Mouse (Mus musculus): ENCODE data around the gene Serhl. TPM values are rescaled to one million over a fixed set of nuclear protein-coding genes. Genes with fewer than 3 reads are reported as not detected.
A peak's percentile ranks its signal among the peaks of the same experiment; 100 is the strongest.

Gene Serhl
- polyA plus RNA-seq, 1 experiment, result 37.5 TPM

DNA sequence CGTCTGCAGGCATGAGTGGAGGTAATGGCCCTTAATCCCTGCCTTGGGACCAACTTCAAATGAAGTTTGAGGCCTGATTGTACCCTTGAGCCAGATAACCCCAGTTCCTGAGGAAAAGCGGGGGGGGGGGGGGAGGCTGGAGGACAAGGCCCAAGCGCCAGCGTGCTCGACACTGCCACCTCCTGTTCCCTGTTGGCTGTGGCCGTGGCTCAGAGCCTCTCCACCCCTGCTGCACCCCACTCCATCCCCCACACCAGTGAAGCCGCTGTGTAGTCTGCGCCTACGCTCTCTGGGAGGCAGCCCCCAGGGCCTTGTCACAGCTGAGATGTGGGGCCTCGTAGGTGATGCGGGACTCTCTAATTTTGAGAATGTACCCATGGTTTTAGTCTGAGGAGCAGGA, 23.6 kb downstream of the Serhl start:
- TF ChIP-seq CTCF (IDR thresholded peaks at IDR 0.05; ENCODE audit: control insufficient read depth, insufficient read depth, insufficient replicate concordance, low read depth, low read length) (peak; percentile 57; the same call in 1 of the 2 replicates), POLR2A (IDR thresholded peaks at IDR 0.05; ENCODE audit: control insufficient read depth, low read depth, low read length) (no peak)
- H3K4me1 ChIP-seq (ENCODE audit: control insufficient read depth, insufficient read depth, low read length), result no peaks in the 10 kb centered on the region; the same call in 1 of the 2 replicates
- no peaks in the 10 kb centered on the region for H3K36me3 ChIP-seq (ENCODE audit: control insufficient read depth, insufficient read depth, low read length)
- no peaks in the 10 kb centered on the region for H3K27me3 ChIP-seq (ENCODE audit: control insufficient read depth, insufficient read depth, low read length)
- H3K4me3 ChIP-seq (ENCODE audit: control insufficient read depth, low read depth, low read length), result no peak overlapping the region
- no peak overlapping the region for H3K27ac ChIP-seq (ENCODE audit: control insufficient read depth, insufficient read depth, low read depth, low read length)

DNA sequence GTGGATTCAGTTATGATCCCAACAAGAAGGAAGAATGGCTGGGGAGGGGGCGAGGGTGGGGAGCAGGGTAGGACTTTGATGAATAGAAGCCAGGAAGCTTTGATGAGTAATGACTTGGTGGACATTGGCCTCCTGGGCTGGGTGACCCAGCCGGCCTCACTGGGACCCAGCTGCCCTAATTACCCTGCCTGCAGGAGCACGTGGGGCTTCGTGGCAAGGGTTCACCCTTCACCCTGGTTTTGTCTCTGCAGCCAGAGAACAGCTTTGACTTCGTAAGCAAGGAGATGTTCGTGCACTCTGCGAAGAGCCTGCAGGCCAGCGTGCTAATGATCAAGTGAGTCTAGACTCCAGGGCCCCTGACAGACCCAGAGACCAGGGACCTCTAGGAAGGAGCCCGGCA, 24.8 kb downstream of the Serhl start:
- Histone ChIP-seq H3K4me3 (ENCODE audit: control insufficient read depth, low read depth, low read length) (no peak overlapping the region), H3K4me1 (ENCODE audit: control insufficient read depth, insufficient read depth, low read length) (no peaks in the 10 kb centered on the region; the same call in 1 of the 2 replicates), H3K36me3 (ENCODE audit: control insufficient read depth, insufficient read depth, low read length) (no peaks in the 10 kb centered on the region), H3K27ac (ENCODE audit: control insufficient read depth, insufficient read depth, low read depth, low read length) (no peak overlapping the region), H3K27me3 (ENCODE audit: control insufficient read depth, insufficient read depth, low read length) (no peaks in the 10 kb centered on the region)
- TF ChIP-seq POLR2A (IDR thresholded peaks at IDR 0.05; ENCODE audit: control insufficient read depth, low read depth, low read length) (no peak), CTCF (IDR thresholded peaks at IDR 0.05; ENCODE audit: control insufficient read depth, insufficient read depth, insufficient replicate concordance, low read depth, low read length) (no peak)

DNA sequence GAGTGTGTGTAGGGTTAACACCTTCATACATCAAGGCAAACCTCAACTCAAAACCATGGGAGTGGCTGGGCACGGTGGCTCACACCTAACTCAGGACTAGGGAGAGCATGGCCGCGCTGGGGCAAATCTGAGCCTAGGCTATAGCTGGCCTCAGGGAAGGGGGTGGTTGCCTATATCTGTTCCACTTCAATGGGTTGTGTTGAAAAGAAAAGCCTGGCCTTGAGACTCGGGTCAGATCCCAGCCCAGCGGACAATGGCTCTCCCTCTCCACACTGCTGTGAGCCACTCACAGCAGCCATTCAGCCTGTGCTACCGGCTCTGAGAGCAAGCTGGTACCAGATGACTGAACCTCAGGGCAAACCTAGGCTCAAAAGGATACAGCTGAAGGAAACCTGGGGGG, 25.8 kb downstream of the Serhl start:
- no peak overlapping the region for H3K4me3 ChIP-seq (ENCODE audit: control insufficient read depth, low read depth, low read length)
- TF ChIP-seq CTCF (IDR thresholded peaks at IDR 0.05; ENCODE audit: control insufficient read depth, insufficient read depth, insufficient replicate concordance, low read depth, low read length) (no peak), POLR2A (IDR thresholded peaks at IDR 0.05; ENCODE audit: control insufficient read depth, low read depth, low read length) (no peak)
- H3K27ac ChIP-seq (ENCODE audit: control insufficient read depth, insufficient read depth, low read depth, low read length), result no peak overlapping the region
- no peaks in the 10 kb centered on the region for H3K27me3 ChIP-seq (ENCODE audit: control insufficient read depth, insufficient read depth, low read length)
- H3K36me3 ChIP-seq (ENCODE audit: control insufficient read depth, insufficient read depth, low read length), result no peaks in the 10 kb centered on the region
- no peaks in the 10 kb centered on the region; the same call in 1 of the 2 replicates for H3K4me1 ChIP-seq (ENCODE audit: control insufficient read depth, insufficient read depth, low read length)

DNA sequence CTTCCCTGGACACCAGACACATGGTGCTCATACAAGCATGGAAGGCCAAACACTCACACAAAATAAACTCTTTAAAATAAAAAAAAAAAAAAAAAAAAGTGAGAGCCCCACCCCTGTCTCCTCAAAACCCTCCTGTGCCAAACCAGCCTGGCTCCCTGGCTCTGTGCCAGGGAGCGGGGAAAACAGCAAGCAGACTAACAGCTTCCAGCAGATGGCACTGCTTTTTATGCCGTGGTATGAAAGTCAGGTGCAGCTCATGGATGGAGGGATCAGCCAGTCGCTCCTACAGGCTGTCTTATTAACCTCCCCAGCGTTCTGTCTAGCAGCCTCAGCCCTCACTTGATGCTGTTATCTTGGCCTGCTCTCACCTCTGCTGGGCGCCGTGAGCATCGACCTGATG, 29.1 kb downstream of the Serhl start:
- no peaks in the 10 kb centered on the region for H3K27me3 ChIP-seq (ENCODE audit: control insufficient read depth, insufficient read depth, low read length)
- H3K27ac ChIP-seq (ENCODE audit: control insufficient read depth, insufficient read depth, low read depth, low read length), result no peak overlapping the region
- TF ChIP-seq POLR2A (IDR thresholded peaks at IDR 0.05; ENCODE audit: control insufficient read depth, low read depth, low read length), result no peak
- peak; percentile 11; the same call in 1 of the 2 replicates for TF ChIP-seq CTCF (IDR thresholded peaks at IDR 0.05; ENCODE audit: control insufficient read depth, insufficient read depth, insufficient replicate concordance, low read depth, low read length)
- H3K4me3 ChIP-seq (ENCODE audit: control insufficient read depth, low read depth, low read length), result no peak overlapping the region
- H3K36me3 ChIP-seq (ENCODE audit: control insufficient read depth, insufficient read depth, low read length), result no peaks in the 10 kb centered on the region
- peaks cover 2% of the 10 kb centered on the region; the same call in 1 of the 2 replicates for H3K4me1 ChIP-seq (ENCODE audit: control insufficient read depth, insufficient read depth, low read length)

DNA sequence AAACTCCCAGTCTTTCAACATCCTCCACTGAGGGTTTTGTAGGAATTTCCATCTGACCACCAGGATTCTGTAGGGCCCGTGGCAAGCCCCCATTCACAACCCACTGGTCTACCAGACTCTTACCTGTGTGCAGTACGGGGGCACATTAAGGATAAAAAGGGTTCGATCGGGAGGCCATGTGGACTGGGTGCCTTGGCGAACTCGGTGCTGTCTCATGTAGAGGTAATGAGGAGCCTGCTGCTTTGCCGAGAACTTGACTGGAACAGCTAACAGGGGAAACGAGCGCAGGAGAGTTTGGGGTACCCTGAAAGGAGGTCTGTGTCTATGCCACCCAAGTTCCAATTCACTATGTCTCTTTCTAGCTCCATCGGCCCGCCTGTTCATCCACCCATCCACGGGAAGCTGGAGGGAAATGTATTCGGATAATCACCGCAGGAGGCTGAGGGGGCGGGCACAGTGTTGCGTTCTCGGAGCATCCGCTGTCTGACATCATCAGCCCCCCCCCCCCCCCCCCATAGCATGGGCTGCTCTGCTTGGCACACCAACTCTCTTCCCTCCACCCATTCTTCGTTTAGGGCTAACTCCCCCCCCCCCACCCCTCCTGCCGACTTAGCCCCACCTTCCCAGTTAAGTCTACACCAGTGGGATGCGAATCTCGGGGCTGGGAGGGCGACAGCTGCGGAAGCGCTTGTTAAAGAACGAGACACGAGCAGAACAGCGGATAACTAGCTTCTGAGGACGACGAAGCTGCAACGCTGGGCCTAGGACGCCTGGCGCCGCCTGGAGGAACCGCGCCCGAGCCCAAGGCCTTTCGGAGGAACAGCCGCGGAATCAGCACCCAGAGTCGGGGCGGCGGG, 32.6 kb downstream of the Serhl start:
- Histone ChIP-seq H3K36me3 (ENCODE audit: control insufficient read depth, insufficient read depth, low read length) (no peaks in the 10 kb centered on the region), H3K4me3 (ENCODE audit: control insufficient read depth, low read depth, low read length) (peak overlapping the region; percentile 97), H3K27ac (ENCODE audit: control insufficient read depth, insufficient read depth, low read depth, low read length) (peak overlapping the region; percentile 94), H3K27me3 (ENCODE audit: control insufficient read depth, insufficient read depth, low read length) (no peaks in the 10 kb centered on the region), H3K4me1 (ENCODE audit: control insufficient read depth, insufficient read depth, low read length) (peaks cover 2% of the 10 kb centered on the region; the same call in 1 of the 2 replicates)
- TF ChIP-seq POLR2A (IDR thresholded peaks at IDR 0.05; ENCODE audit: control insufficient read depth, low read depth, low read length) (no peak), CTCF (IDR thresholded peaks at IDR 0.05; ENCODE audit: control insufficient read depth, insufficient read depth, insufficient replicate concordance, low read depth, low read length) (no peak)

DNA sequence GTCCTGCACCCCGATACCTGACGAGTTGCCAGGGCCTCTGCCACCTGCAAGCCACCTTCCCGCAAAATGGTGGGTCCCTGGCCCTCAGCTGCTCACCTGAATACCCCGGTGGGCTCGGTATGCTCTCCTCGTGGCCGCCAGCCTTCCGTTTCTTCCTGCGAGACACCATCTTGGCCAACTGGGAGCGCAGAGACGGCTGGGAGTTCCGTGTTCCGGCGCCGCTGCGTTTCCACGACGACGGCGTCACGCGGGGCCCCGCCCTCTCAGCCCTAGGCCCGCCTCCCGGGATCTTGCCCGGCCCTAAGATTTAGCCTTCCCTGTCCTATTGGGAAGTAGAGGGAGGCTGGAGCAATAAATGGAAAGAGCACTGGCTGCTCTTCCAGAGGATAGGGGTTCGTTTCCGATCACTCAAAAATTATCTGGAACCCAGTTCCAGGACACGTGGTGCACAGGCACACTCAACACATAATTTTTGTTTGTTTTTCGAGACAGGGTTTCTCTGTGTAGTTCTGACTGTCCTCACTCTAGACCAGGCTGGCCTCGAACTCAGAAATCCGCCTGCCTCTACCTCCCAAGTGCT, 33.4 kb downstream of the Serhl start, which contains the start of gene Rrp7a:
Gene Rrp7a (minus strand): TSS at position 236 of the 580 bp plus-strand sequence.
- peak within 1 kb of the TSS; percentile 97 for H3K4me3 ChIP-seq (ENCODE audit: control insufficient read depth, low read depth, low read length)
- TF ChIP-seq POLR2A (IDR thresholded peaks at IDR 0.05; ENCODE audit: control insufficient read depth, low read depth, low read length), result peak; percentile 95
- no peak for TF ChIP-seq CTCF (IDR thresholded peaks at IDR 0.05; ENCODE audit: control insufficient read depth, insufficient read depth, insufficient replicate concordance, low read depth, low read length)
- no peaks in the 10 kb centered on the region for H3K27me3 ChIP-seq (ENCODE audit: control insufficient read depth, insufficient read depth, low read length)
- no peaks in the 10 kb centered on the region for H3K36me3 ChIP-seq (ENCODE audit: control insufficient read depth, insufficient read depth, low read length)
- H3K27ac ChIP-seq (ENCODE audit: control insufficient read depth, insufficient read depth, low read depth, low read length), result peak within 1 kb of the TSS; percentile 94
- peaks cover 2% of the 10 kb centered on the region; the same call in 1 of the 2 replicates for H3K4me1 ChIP-seq (ENCODE audit: control insufficient read depth, insufficient read depth, low read length)

DNA sequence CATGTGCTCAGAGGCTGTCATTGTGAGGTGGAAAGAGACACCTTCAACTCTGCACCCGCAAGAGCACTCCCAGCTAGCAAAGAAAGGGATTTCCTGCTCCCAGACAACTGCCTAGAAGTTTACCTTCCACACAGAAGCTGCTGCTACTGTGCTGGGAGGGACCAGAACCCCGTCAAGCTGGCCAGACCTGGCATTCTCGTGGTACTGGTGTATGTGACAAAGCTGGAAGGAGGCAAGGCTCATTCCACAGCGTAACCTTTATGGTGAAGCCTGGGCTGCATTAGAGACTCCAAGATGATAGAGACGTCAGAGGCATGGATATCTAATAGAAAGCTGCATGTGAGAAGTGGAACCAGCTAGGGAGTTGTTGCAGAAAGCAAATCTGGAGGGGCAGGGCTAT, 35.3 kb downstream of the Serhl start:
- no peak for TF ChIP-seq CTCF (IDR thresholded peaks at IDR 0.05; ENCODE audit: control insufficient read depth, insufficient read depth, insufficient replicate concordance, low read depth, low read length)
- TF ChIP-seq POLR2A (IDR thresholded peaks at IDR 0.05; ENCODE audit: control insufficient read depth, low read depth, low read length), result no peak
- H3K4me3 ChIP-seq (ENCODE audit: control insufficient read depth, low read depth, low read length), result no peak overlapping the region
- peaks cover 4% of the 10 kb centered on the region for H3K36me3 ChIP-seq (ENCODE audit: control insufficient read depth, insufficient read depth, low read length)
- no peaks in the 10 kb centered on the region for H3K27me3 ChIP-seq (ENCODE audit: control insufficient read depth, insufficient read depth, low read length)
- peaks cover 2% of the 10 kb centered on the region; the same call in 1 of the 2 replicates for H3K4me1 ChIP-seq (ENCODE audit: control insufficient read depth, insufficient read depth, low read length)
- no peak overlapping the region for H3K27ac ChIP-seq (ENCODE audit: control insufficient read depth, insufficient read depth, low read depth, low read length)
